8 mouse cellular contexts compared by ENCODE assay signal in the genomic region with DNA sequence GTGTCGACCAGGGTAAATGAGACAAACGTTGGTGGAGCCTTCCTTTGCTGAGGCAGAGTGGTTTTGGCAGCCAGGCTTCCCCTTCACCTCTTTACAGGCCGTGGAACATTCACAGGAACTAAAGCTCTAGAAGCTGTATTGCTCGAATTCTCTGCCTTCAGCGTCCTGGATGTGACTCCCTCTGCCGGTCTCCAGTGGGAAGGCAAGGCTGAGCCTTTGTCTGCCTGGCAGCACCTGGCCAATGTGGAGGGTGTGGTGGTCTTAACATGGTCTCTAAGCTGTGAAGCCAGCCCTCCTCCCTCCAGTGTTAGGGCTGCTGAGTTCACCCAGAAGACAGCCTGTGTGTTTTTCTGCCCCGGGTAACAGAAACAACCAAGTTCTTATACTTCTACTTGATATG. TPM values are rescaled to one million over a fixed set of nuclear protein-coding genes. Genes with fewer than 3 reads are reported as not detected.
DNase-seq lines count a peak whose midpoint lies in the region; ATAC-seq lines count a peak whose summit lies in the region.

No protein-coding gene starts in this region.

- H3K27me3 ChIP-seq in forebrain, embryonic 11.5 days (ENCODE audit: control insufficient read depth, insufficient read depth, low read length), result no peaks in the 10 kb centered on the region
- no peaks in the 10 kb centered on the region for H3K27me3 ChIP-seq in forebrain, embryonic 12.5 days
- no peaks in the 10 kb centered on the region for H3K27me3 ChIP-seq in heart, embryonic 12.5 days (replicated peaks)

- H3K4me2 ChIP-seq in forebrain, embryonic 11.5 days (ENCODE audit: low read depth, low read length, severe bottlenecking), result no peak overlapping the region
- no peak overlapping the region for H3K4me2 ChIP-seq in forebrain, embryonic 12.5 days
- no peak overlapping the region for H3K4me2 ChIP-seq in heart, embryonic 12.5 days

- H3K4me1 ChIP-seq in forebrain, embryonic 11.5 days (replicated peaks; ENCODE audit: control insufficient read depth, insufficient read depth, low read length), result no peaks in the 10 kb centered on the region
- peaks cover 6% of the 10 kb centered on the region; the same call in 1 of the 2 replicates for H3K4me1 ChIP-seq in forebrain, embryonic 12.5 days
- peaks cover 22% of the 10 kb centered on the region for H3K4me1 ChIP-seq in heart, embryonic 12.5 days (replicated peaks)

- H3K4me3 ChIP-seq in forebrain, embryonic 11.5 days (ENCODE audit: low read depth, low read length), result no peak overlapping the region
- H3K4me3 ChIP-seq in forebrain, embryonic 12.5 days (replicated peaks), result no peak overlapping the region
- H3K4me3 ChIP-seq in heart, embryonic 12.5 days, result no peak overlapping the region

- H3K9ac ChIP-seq in forebrain, embryonic 11.5 days (ENCODE audit: low read length), result no peak overlapping the region
- H3K9ac ChIP-seq in forebrain, embryonic 12.5 days, result no peak overlapping the region
- no peak overlapping the region for H3K9ac ChIP-seq in heart, embryonic 12.5 days

- no peaks in the 10 kb centered on the region for H3K36me3 ChIP-seq in forebrain, embryonic 11.5 days (ENCODE audit: control insufficient read depth, insufficient read depth, low read length)
- H3K36me3 ChIP-seq in forebrain, embryonic 12.5 days (replicated peaks), result no peaks in the 10 kb centered on the region
- no peaks in the 10 kb centered on the region for H3K36me3 ChIP-seq in heart, embryonic 12.5 days

- 23% methylated on average over 7 of the region's 7 CpGs for WGBS in forebrain, embryonic 11.5 days
- 28% methylated on average over 7 of the region's 7 CpGs for WGBS in forebrain, embryonic 12.5 days
- 22% methylated on average over 7 of the region's 7 CpGs for WGBS in heart, embryonic 12.5 days

- no peaks in the 10 kb centered on the region for H3K9me3 ChIP-seq in forebrain, embryonic 11.5 days (ENCODE audit: control insufficient read depth, low read length)
- H3K9me3 ChIP-seq in forebrain, embryonic 12.5 days, result no peaks in the 10 kb centered on the region
- 0 out of 2 replicates have a peak, but pooled peaks cover 3% of the 10 kb centered on the region for H3K9me3 ChIP-seq in heart, embryonic 12.5 days (replicated peaks)

- no peak overlapping the region for H3K27ac ChIP-seq in forebrain, embryonic 11.5 days (ENCODE audit: low read depth, low read length)
- H3K27ac ChIP-seq in forebrain, embryonic 12.5 days, result no peak overlapping the region
- no peak overlapping the region for H3K27ac ChIP-seq in heart, embryonic 12.5 days (ENCODE audit: poor library complexity, severe bottlenecking)

- DNase-seq in forebrain, embryonic 11.5 days (ENCODE audit: low spot score), result peak; percentile 83
- peak; percentile 40 for DNase-seq in MEL-GATA-1-ER (ENCODE audit: extremely low read depth, low read depth)
- peak; percentile 60 to 74 for DNase-seq in cerebellum, postnatal 14 days
- peak; percentile 42 to 57 for DNase-seq in layer of hippocampus, postnatal 14 days (ENCODE audit: low spot score in 2 of 2)
- DNase-seq in lung, postnatal 10 days, result peak; percentile 65
- peak; percentile 54 for DNase-seq in right cerebral cortex, postnatal 25 days

- no peak for ATAC-seq in forebrain, embryonic 11.5 days (replicated peaks; ENCODE audit: low FRiP score)
- ATAC-seq in forebrain, embryonic 12.5 days (ENCODE audit: low FRiP score), result no peak
- peak; percentile 51; the same call in 1 of the 2 replicates for ATAC-seq in heart, embryonic 12.5 days (ENCODE audit: insufficient number of reproducible peaks, low FRiP score)

RNA-seq across cellular contexts. Expression of gene Fam163a, which starts 24.6 kb away (rescaled TPM):
- 2.6 and 3.2 TPM in 2 replicates for polyA plus RNA-seq in forebrain, embryonic 11.5 days (2014; fragmentation: Nextera tagmentation; extraction: Ambion mirVana)
- 2.7 and 3.7 TPM in 2 replicates for polyA plus RNA-seq in forebrain, embryonic 12.5 days (2016; fragmentation: Nextera tagmentation; extraction: Ambion mirVana)
- polyA plus RNA-seq in heart, embryonic 12.5 days (2016; fragmentation: Nextera tagmentation; extraction: Ambion mirVana), result 3.0 and 3.6 TPM in 2 replicates
- total RNA-seq in layer of hippocampus, postnatal 14 days (2021), result 10 to 100 TPM; 27.1 to 29.2 TPM
